Mouse (Mus musculus) kidney, postnatal 25 days (tissue): Measurements from ENCODE around the gene Olfr228.
"Not testable (repeated sequence)": the region's sequence is repeated elsewhere in the genome, so short reads cannot be mapped to it uniquely, and the experiment has no call there.

Experiments
- DNase-seq, 2 experiments: peaks; one replicate each; pipeline ENCODE4 v3.0.0; 2021; ENCODE audit warnings: mixed read lengths in 2 of 2

The Olfr228 gene

GRCm38 (mm10) chr2:86487286-86487685, at the start of gene Olfr228:
TSS of gene Olfr228 (minus strand) at chr2:86487386.
- no peak for DNase-seq

DNA sequence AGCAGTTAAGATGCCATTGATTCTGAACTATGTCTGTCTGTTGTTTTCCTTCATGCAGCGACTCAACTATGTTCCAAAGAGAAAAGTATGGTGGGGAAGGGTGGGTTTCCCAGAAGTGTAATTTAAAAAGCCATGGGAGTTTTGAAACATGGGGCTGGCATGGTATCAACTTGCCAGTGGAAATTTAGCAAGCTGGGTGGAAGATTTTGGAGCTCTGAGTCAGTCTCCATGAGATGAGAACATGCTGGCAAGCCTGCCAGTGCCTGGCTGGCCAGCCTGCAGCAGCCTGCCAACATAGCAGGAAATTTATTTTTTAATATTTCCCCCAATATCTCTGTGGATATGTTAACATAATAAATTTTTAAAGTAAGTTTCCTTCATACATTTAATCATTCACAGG, 43.8 kb upstream of the Olfr228 start:
- DNase-seq: no peak

- DNase-seq: no peak
Measured at GRCm38 (mm10) chr2:86508161-86508560, 21.0 kb upstream of the Olfr228 start, which contains the start of gene Olfr1076. TSS of gene Olfr1076 (plus strand) at chr2:86508461.

GRCm38 (mm10) chr2:86464442-86465109, 22.6 kb downstream of the Olfr228 start:
- peak; percentile 36 to 57 for DNase-seq

DNA sequence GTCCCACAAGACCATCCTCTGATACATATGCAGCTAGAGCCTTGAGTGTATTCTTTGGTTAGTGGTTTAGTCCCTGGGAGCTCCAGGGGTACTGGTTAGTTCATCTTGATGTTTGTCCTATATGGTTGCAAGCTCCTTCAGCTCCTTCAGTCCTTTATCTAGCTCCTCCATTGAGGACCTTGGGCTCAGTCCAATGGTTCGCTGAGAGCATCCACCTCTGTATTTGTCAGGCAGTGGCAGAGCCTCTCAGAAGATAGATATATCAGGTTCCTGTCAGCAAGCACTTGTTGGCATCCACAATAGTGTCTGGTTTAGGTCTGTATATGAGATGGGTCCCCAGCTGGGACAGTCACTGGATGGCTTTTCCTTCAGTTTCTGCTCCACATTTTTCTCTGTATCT, 26.8 kb downstream of the Olfr228 start:
- DNase-seq: no peak

- DNase-seq: no peak
Measured at GRCm38 (mm10) chr2:86456169-86456568, 31.0 kb downstream of the Olfr228 start, which contains the start of gene Olfr1066. TSS of gene Olfr1066 (minus strand) at chr2:86456269.

DNA sequence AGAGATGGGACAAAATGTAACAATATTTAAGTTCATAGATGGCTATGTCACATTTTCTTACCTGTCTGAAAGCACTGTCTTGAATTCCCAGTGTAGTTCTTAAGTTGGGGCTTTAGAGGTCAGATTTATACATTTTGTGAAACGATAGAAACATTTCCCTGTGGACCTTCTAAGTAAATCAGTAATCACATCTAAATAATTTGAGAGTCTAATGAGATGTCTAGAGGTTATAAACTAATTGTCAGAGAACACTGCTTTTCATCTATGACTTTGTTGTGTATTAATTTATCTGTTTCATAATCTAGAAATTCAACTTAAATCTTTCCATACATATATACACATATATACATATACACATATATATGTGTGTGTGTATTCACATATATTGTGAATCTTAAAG, 36.7 kb downstream of the Olfr228 start, which contains the start of gene Olfr1065:
Gene Olfr1065 (minus strand): TSS at position 101 of the 400 bp plus-strand sequence.
- DNase-seq: not testable (repeated sequence)

GRCm38 (mm10) chr2:86442101-86442500, 45.1 kb downstream of the Olfr228 start:
- not testable (repeated sequence) for DNase-seq
